ENCODE assay signal across 21 mouse cellular contexts in genomic region chr6:86708072-86708774, GRCm38 (mm10).
"Had no signal": no experiment of that assay in that cellular context is flagged by ENCODE, and none has a peak within 500 bp of the region (broad histone marks: within the 10 kb centered on the region; RNA-seq: fewer than 3 reads in every experiment).

No protein-coding gene starts in this region.

- H3K27ac ChIP-seq: liver, embryonic 15.5 days; lung, embryonic 15.5 days; macrophage; midbrain, embryonic 13.5 days; midbrain, embryonic 15.5 days; neural tube, embryonic 12.5 days; stomach, embryonic 15.5 days had no signal

- H3K27me3 ChIP-seq: liver, embryonic 15.5 days; lung, embryonic 15.5 days; megakaryocyte, embryonic 14.5 days; midbrain, embryonic 13.5 days; midbrain, embryonic 15.5 days; neural tube, embryonic 12.5 days; stomach, embryonic 15.5 days had no signal

- H3K9me3 ChIP-seq: liver, embryonic 15.5 days; lung, embryonic 15.5 days; megakaryocyte, embryonic 14.5 days; midbrain, embryonic 13.5 days; midbrain, embryonic 15.5 days; neural tube, embryonic 12.5 days; stomach, embryonic 15.5 days had no signal

- DNase-seq: liver, postnatal 0 days; lung, adult 2 months; lung, postnatal 14 days; lung, postnatal 36 days; retina, postnatal 1 day; right cerebral cortex, adult 18-20 months; right cerebral cortex, postnatal 25 days; right cerebral cortex, postnatal 4 days; thymus, adult 18-20 months; thymus, postnatal 14 days; thymus, postnatal 36 days had no signal

- H3K9ac ChIP-seq: liver, embryonic 15.5 days; liver, postnatal 0 days; lung, embryonic 15.5 days; midbrain, embryonic 13.5 days; midbrain, embryonic 15.5 days; neural tube, embryonic 12.5 days; stomach, embryonic 15.5 days had no signal

- H3K4me3 ChIP-seq: liver, embryonic 15.5 days; lung, embryonic 15.5 days; megakaryocyte, embryonic 14.5 days; midbrain, embryonic 13.5 days; midbrain, embryonic 15.5 days; neural tube, embryonic 12.5 days; stomach, embryonic 15.5 days had no signal

- H3K4me2 ChIP-seq: liver, embryonic 15.5 days; lung, embryonic 15.5 days; midbrain, embryonic 11.5 days; midbrain, embryonic 13.5 days; midbrain, embryonic 15.5 days; neural tube, embryonic 12.5 days; stomach, embryonic 15.5 days had no signal

- ATAC-seq: liver, postnatal 0 days; lung, postnatal 0 days; midbrain, embryonic 13.5 days; midbrain, embryonic 15.5 days had no signal

- H3K4me1 ChIP-seq: lung, embryonic 15.5 days; midbrain, embryonic 13.5 days; midbrain, embryonic 15.5 days; neural tube, embryonic 12.5 days; stomach, embryonic 15.5 days had no signal
